Mouse (Mus musculus) olfactory bulb, adult 2 months (tissue): ENCODE data around the gene St3gal4. TPM values are rescaled to one million over a fixed set of nuclear protein-coding genes. Genes with fewer than 3 reads are reported as not detected.

Source experiments
- H3K27ac ChIP-seq: fragments of 200-500 bp; 2 replicates; pipeline ENCODE4 v1.5.1; 2012; ENCODE audit warnings: low read depth, low read length; ENCODE audit not compliant: insufficient read depth
- H3K4me1 ChIP-seq: fragments of 200-500 bp; 2 replicates; pipeline ENCODE4 v1.6.1; 2012; ENCODE audit warnings: low read length; ENCODE audit not compliant: control insufficient read depth, insufficient read depth
- H3K4me3 ChIP-seq: fragments of 200-500 bp; 2 replicates; pipeline ENCODE4 v1.5.1; 2012; ENCODE audit warnings: mild to moderate bottlenecking, low read depth, low read length, moderate library complexity; ENCODE audit not compliant: insufficient read depth
- CTCF ChIP-seq: fragments of 200-500 bp; IDR thresholded peaks from 2 replicates; pipeline ENCODE4 v1.5.1; 2012; ENCODE audit warnings: low read depth, mild to moderate bottlenecking, low read length, moderate library complexity; ENCODE audit not compliant: insufficient read depth
- POLR2A ChIP-seq: fragments of 200-500 bp; IDR thresholded peaks from 2 replicates; pipeline ENCODE4 v1.6.1; 2012; ENCODE audit warnings: mild to moderate bottlenecking, low read depth, low read length, moderate library complexity; ENCODE audit not compliant: insufficient read depth
- WGBS: fragments of 180-500 bp; shearing (Covaris S2); methylation state at CpG from one replicate; pipeline ENCODE4 v1.1.7; 2018; 5-methylcytosine and 5-hydroxymethylcytosine counted together
- polyA plus RNA-seq: library from polyadenylated mRNA; stranded (reverse); fragments of >200 nt; gene quantifications from 2 replicates; pipeline ENCODE4 v1.2.4, GENCODE M21; 2012; ENCODE audit warnings: low replicate concordance; ENCODE audit not compliant: missing spikeins, insufficient read depth, insufficient read length

Gene St3gal4
- polyA plus RNA-seq, 1 experiment: not detected

DNA sequence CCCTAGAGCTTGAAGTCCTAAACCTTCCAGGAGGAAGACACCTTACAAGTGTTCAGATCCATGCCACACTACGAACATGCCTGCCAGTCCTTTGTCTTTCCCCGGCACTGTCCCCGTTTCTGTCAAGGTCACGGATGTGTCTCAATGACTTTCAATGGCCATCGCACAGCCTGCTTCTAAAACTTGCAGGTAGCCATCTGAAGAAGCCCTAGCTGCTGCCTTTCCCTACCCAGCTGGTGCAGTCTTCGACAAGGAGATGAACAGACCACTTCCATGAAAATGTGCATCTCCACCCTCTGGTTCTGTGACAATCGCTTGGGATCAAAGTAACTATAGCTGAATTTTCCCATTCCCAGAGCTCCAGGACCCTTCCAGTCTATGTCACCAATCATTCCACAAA is 7.6 kb downstream of the St3gal4 start:
- Histone ChIP-seq H3K4me3 (no peak overlapping the region), H3K27ac (no peak overlapping the region), H3K4me1 (peaks cover 28% of the 10 kb centered on the region)
- 87% methylated on average over 7 of the region's 7 CpGs for WGBS
- TF ChIP-seq POLR2A: no peak
- no peak for TF ChIP-seq CTCF

GRCm38 (mm10) chr9:35110567-35110966 is 8.5 kb downstream of the St3gal4 start:
- H3K4me1 ChIP-seq: peaks cover 28% of the 10 kb centered on the region
- no peak overlapping the region for H3K4me3 ChIP-seq
- TF ChIP-seq CTCF (no peak), POLR2A (no peak)
- no peak overlapping the region; the same call in 1 of the 2 replicates for H3K27ac ChIP-seq
- 83% methylated on average over 4 of the region's 4 CpGs for WGBS

- TF ChIP-seq POLR2A: no peak
- no peak for TF ChIP-seq CTCF
- H3K4me3 ChIP-seq: no peak overlapping the region
- H3K4me1 ChIP-seq: peaks cover 28% of the 10 kb centered on the region
- WGBS: 91% methylated on average over 5 of the region's 5 CpGs
- no peak overlapping the region; the same call in 1 of the 2 replicates for H3K27ac ChIP-seq
These were observed 9.0 kb downstream of the St3gal4 start for GRCm38 (mm10) chr9:35110051-35110450.

DNA sequence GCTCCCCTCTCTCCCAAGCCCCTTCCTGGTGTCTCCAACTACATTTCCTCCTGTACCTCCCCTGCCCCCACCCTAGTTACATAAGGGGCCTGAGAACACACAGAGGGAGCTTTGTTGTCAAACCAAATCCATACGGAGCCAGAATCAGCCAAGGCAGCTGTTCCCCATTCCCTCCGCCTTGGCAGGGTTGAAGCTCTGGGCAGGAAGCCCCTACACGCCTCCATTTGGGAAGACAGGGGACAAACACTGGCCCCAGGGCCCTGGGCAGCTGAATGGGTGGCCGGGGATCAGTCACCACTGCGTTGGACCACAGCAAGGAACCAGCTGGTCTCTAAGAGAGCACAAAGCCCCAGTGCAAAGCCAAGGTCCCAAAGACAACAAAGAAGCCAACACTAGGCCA is 10.2 kb downstream of the St3gal4 start:
- peaks cover 28% of the 10 kb centered on the region for H3K4me1 ChIP-seq
- H3K4me3 ChIP-seq: no peak overlapping the region
- TF ChIP-seq CTCF: no peak
- no peak for TF ChIP-seq POLR2A
- WGBS: 50% methylated on average over 5 of the region's 5 CpGs
- peak overlapping the region; percentile 43 for H3K27ac ChIP-seq

DNA sequence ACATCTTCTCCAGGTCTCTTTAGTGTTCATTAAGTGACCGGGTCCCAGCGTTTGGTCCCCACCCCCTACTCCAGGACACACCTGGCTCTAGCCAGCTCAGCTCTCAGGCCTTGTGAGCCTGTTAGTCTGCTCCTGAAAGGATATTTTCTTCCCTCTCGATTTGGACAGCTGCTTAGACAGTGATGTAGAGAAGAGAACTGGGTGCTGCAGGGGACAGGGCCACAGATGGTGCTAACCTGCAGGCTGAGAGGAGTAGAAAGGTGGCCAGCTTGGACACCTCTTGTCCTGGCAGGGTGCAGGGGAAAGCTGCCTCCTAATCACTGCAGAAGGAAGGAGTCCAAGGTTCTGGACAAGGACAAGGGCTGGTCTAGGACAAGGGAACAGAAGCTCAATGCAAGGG is 11.0 kb downstream of the St3gal4 start:
- WGBS: 81% methylated on average over 3 of the region's 3 CpGs
- H3K4me1 ChIP-seq: peaks cover 24% of the 10 kb centered on the region
- no peak for TF ChIP-seq CTCF
- no peak for TF ChIP-seq POLR2A
- H3K27ac ChIP-seq: no peak overlapping the region; the same call in 1 of the 2 replicates
- H3K4me3 ChIP-seq: no peak overlapping the region

DNA sequence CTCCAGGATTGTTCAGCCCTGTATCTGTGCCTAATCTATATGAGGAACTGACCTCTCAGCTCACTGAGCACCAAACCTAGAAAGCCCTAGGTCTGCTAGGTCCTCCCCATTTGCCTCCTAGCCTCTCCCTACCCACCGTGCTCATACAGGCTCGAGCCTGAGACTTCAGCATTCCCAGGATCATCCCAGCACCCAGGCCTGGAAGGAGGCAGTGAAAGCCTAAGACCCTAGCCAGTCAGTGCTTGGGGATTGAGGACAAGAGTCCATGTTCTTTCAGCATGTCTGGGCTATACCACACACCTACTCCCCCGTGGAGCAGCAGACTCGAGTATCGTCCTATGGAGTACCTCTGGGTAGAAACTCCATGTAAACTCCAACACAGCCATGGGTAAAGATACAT is 11.7 kb downstream of the St3gal4 start:
- H3K4me3 ChIP-seq: no peak overlapping the region
- no peak overlapping the region for H3K27ac ChIP-seq
- peaks cover 24% of the 10 kb centered on the region for H3K4me1 ChIP-seq
- WGBS: 95% methylated on average over 5 of the region's 5 CpGs
- TF ChIP-seq CTCF (no peak), POLR2A (no peak)

DNA sequence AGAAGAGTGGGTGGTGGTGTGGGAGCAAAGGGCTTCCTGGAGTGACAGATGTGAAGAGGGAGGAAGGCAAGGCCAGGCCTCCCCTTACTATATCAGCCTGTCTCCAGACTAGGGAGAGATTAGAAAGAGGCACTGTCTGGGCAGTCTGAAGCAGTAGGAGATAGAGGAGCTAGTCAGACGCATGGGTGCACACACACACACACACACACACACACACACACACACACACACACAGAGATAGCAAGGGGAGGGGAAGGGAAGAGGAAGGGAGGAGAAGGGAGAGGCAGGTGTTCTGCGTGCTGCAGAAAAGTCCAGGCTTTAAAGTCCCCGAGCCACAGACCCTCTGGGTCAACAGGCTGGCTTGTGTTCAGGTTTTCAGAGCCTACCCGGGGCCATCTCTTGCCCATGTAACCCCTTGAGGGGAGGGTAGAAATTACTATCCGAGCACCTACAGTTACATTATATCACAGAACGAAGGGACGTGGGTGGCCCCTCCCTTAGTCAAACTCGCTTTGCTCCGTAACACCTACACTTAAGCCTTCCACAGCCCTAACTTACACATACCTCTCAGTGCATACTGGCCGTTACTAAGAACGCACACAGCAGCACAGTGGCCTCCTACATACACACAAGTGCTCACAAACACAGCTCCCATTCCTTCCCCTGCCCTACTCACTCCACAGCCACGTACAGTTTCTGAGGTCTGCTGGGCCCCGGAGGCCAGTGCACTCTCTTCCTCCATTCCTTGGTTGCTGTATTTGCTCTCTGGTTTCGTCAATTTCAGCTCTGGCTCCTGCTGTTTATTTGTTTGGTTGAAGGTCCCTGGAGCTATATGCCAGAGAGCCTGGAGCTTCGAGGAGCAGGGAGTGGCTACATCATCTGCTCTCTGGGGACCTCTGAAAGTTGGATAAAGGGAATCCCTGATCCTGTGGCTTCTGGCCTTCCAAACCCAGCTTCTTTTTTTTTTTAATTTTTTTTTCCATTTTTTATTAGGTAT is 12.9 kb downstream of the St3gal4 start:
- TF ChIP-seq CTCF (no peak), POLR2A (no peak)
- H3K27ac ChIP-seq: no peak overlapping the region
- no peak overlapping the region for H3K4me3 ChIP-seq
- WGBS: 68% methylated on average over 15 of the region's 15 CpGs
- peaks cover 16% of the 10 kb centered on the region for H3K4me1 ChIP-seq

- 78% methylated on average over 2 of the region's 2 CpGs for WGBS
- H3K4me1 ChIP-seq: peaks cover 16% of the 10 kb centered on the region
- TF ChIP-seq CTCF (no peak), POLR2A (no peak)
- H3K4me3 ChIP-seq: no peak overlapping the region
- no peak overlapping the region for H3K27ac ChIP-seq
These were observed 13.6 kb downstream of the St3gal4 start for GRCm38 (mm10) chr9:35105438-35105837.

DNA sequence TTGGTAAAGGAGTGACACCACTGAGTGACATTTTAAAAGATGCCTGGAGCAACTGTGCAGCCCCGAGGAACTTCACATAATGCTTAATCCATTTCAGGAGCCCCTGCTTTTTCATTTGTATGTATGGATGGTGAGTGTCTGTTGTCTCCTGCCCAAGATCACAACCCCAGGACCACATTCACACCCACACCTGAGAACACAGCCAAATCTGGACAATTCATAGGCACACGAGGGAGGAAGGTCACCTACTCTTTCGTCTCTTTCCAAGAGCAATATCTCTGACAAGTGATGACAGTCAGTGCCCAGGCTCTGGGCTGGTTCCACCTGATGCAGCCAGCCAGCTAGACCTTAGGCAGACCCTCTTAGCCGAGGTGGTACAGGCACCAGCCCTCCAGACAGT is 14.4 kb downstream of the St3gal4 start:
- WGBS: 82% methylated on average over 4 of the region's 4 CpGs
- no peak overlapping the region for H3K27ac ChIP-seq
- TF ChIP-seq CTCF (no peak), POLR2A (no peak)
- H3K4me3 ChIP-seq: no peak overlapping the region
- H3K4me1 ChIP-seq: peaks cover 13% of the 10 kb centered on the region

- WGBS: 84% methylated on average over 4 of the region's 4 CpGs
- no peak overlapping the region for H3K27ac ChIP-seq
- TF ChIP-seq CTCF: no peak
- TF ChIP-seq POLR2A: no peak
- 0 out of 2 replicates have a peak, but pooled peaks cover 3% of the 10 kb centered on the region for H3K4me1 ChIP-seq
- H3K4me3 ChIP-seq: no peak overlapping the region
These were observed 20.3 kb downstream of the St3gal4 start for GRCm38 (mm10) chr9:35098762-35099161.
